Mouse (Mus musculus): ENCODE data around the gene 4921517D22Rik. TPM values are rescaled to one million over a fixed set of nuclear protein-coding genes. Genes with fewer than 3 reads are reported as not detected.
"Not testable (repeated sequence)": the region's sequence is repeated elsewhere in the genome, so short reads cannot be mapped to it uniquely, and the experiment has no call there.

The 4921517D22Rik gene
- polyA plus RNA-seq, 1 experiment from 2014 or later, result not detected

GRCm38 (mm10) chr13:59728378-59729093 lies 34.6 kb upstream of the 4921517D22Rik start:
- ATAC-seq (replicated peaks; ENCODE audit: insufficient number of reproducible peaks, low FRiP score, low TSS enrichment), result peak; percentile 65; the same call in 1 of the 2 replicates
- Histone ChIP-seq H3K4me2 (peak overlapping the region; percentile 20; the same call in 1 of the 2 replicates), H3K4me3 (ENCODE audit: low read depth, low read length) (no peak overlapping the region), H3K27ac (ENCODE audit: low read depth, low read length) (no peak overlapping the region), H3K27me3 (ENCODE audit: control insufficient read depth, insufficient read depth, low read length) (no peaks in the 10 kb centered on the region; the same call in 1 of the 2 replicates), H3K36me3 (ENCODE audit: control insufficient read depth, insufficient read depth, low read length) (no peaks in the 10 kb centered on the region), H3K9ac (ENCODE audit: low read depth, low read length) (no peak overlapping the region), H3K9me3 (replicated peaks; ENCODE audit: control insufficient read depth, low read length) (no peaks in the 10 kb centered on the region), H3K4me1 (ENCODE audit: control insufficient read depth, insufficient read depth, low read length) (no peaks in the 10 kb centered on the region)
- WGBS (ENCODE audit: insufficient replicate concordance), result 20% methylated on average over 7 of the region's 7 CpGs

- no peaks in the 10 kb centered on the region for H3K36me3 ChIP-seq (ENCODE audit: control insufficient read depth, insufficient read depth, low read length)
- no peak for ATAC-seq (replicated peaks; ENCODE audit: insufficient number of reproducible peaks, low FRiP score, low TSS enrichment)
- H3K27ac ChIP-seq (ENCODE audit: low read depth, low read length), result no peak overlapping the region
- WGBS (ENCODE audit: insufficient replicate concordance), result 22% methylated on average over 28 of the region's 29 CpGs
- H3K9me3 ChIP-seq (replicated peaks; ENCODE audit: control insufficient read depth, low read length), result no peaks in the 10 kb centered on the region
- peak overlapping the region; percentile 54 for H3K4me2 ChIP-seq
- no peaks in the 10 kb centered on the region for H3K4me1 ChIP-seq (ENCODE audit: control insufficient read depth, insufficient read depth, low read length)
- no peaks in the 10 kb centered on the region; the same call in 1 of the 2 replicates for H3K27me3 ChIP-seq (ENCODE audit: control insufficient read depth, insufficient read depth, low read length)
- peak overlapping the region; percentile 8 for H3K4me3 ChIP-seq (ENCODE audit: low read depth, low read length)
- 0 out of 2 replicates have a peak overlapping the region, but pooled peaks have one; percentile 11 for H3K9ac ChIP-seq (ENCODE audit: low read depth, low read length)
These were observed 32.4 kb upstream of the 4921517D22Rik start for GRCm38 (mm10) chr13:59726139-59726867.

- ATAC-seq (replicated peaks; ENCODE audit: insufficient number of reproducible peaks, low FRiP score, low TSS enrichment); H3K27me3 ChIP-seq (ENCODE audit: control insufficient read depth, insufficient read depth, low read length); H3K36me3 ChIP-seq (ENCODE audit: control insufficient read depth, insufficient read depth, low read length); H3K9ac ChIP-seq (ENCODE audit: low read depth, low read length); H3K9me3 ChIP-seq (replicated peaks; ENCODE audit: control insufficient read depth, low read length); H3K27ac ChIP-seq (ENCODE audit: low read depth, low read length); H3K4me2 ChIP-seq; H3K4me3 ChIP-seq (ENCODE audit: low read depth, low read length); H3K4me1 ChIP-seq (ENCODE audit: control insufficient read depth, insufficient read depth, low read length): not testable (repeated sequence)
- WGBS (ENCODE audit: insufficient replicate concordance), result 76% methylated on average over 1 of the region's 1 CpGs
These were observed 28.2 kb upstream of the 4921517D22Rik start for GRCm38 (mm10) chr13:59722089-59722488.

GRCm38 (mm10) chr13:59719475-59719874 lies 25.6 kb upstream of the 4921517D22Rik start:
- H3K9ac ChIP-seq (ENCODE audit: low read depth, low read length), result no peak overlapping the region
- no peak overlapping the region; the same call in 1 of the 2 replicates for H3K4me2 ChIP-seq
- no peaks in the 10 kb centered on the region for H3K9me3 ChIP-seq (replicated peaks; ENCODE audit: control insufficient read depth, low read length)
- no peaks in the 10 kb centered on the region for H3K36me3 ChIP-seq (ENCODE audit: control insufficient read depth, insufficient read depth, low read length)
- no peak overlapping the region for H3K27ac ChIP-seq (ENCODE audit: low read depth, low read length)
- no peak for ATAC-seq (replicated peaks; ENCODE audit: insufficient number of reproducible peaks, low FRiP score, low TSS enrichment)
- WGBS (ENCODE audit: insufficient replicate concordance), result 90% methylated on average over 1 of the region's 1 CpGs
- peaks cover 6% of the 10 kb centered on the region; the same call in 1 of the 2 replicates for H3K4me1 ChIP-seq (ENCODE audit: control insufficient read depth, insufficient read depth, low read length)
- no peaks in the 10 kb centered on the region for H3K27me3 ChIP-seq (ENCODE audit: control insufficient read depth, insufficient read depth, low read length)
- H3K4me3 ChIP-seq (ENCODE audit: low read depth, low read length), result no peak overlapping the region

GRCm38 (mm10) chr13:59718857-59719440 lies 25.0 kb upstream of the 4921517D22Rik start:
- not testable (repeated sequence) for H3K4me3 ChIP-seq (ENCODE audit: low read depth, low read length); H3K4me1 ChIP-seq (ENCODE audit: control insufficient read depth, insufficient read depth, low read length); H3K27me3 ChIP-seq (ENCODE audit: control insufficient read depth, insufficient read depth, low read length); H3K27ac ChIP-seq (ENCODE audit: low read depth, low read length); H3K9ac ChIP-seq (ENCODE audit: low read depth, low read length); ATAC-seq (replicated peaks; ENCODE audit: insufficient number of reproducible peaks, low FRiP score, low TSS enrichment); H3K36me3 ChIP-seq (ENCODE audit: control insufficient read depth, insufficient read depth, low read length); H3K9me3 ChIP-seq (replicated peaks; ENCODE audit: control insufficient read depth, low read length); H3K4me2 ChIP-seq
- 36% methylated on average over 6 of the region's 6 CpGs for WGBS (ENCODE audit: insufficient replicate concordance)

- Histone ChIP-seq H3K27ac (ENCODE audit: low read depth, low read length) (no peak overlapping the region), H3K4me2 (no peak overlapping the region), H3K4me1 (ENCODE audit: control insufficient read depth, insufficient read depth, low read length) (no peaks in the 10 kb centered on the region), H3K4me3 (ENCODE audit: low read depth, low read length) (no peak overlapping the region), H3K27me3 (ENCODE audit: control insufficient read depth, insufficient read depth, low read length) (peaks cover 5% of the 10 kb centered on the region; the same call in 1 of the 2 replicates), H3K9me3 (replicated peaks; ENCODE audit: control insufficient read depth, low read length) (no peaks in the 10 kb centered on the region), H3K9ac (ENCODE audit: low read depth, low read length) (no peak overlapping the region), H3K36me3 (ENCODE audit: control insufficient read depth, insufficient read depth, low read length) (no peaks in the 10 kb centered on the region)
- 40% methylated on average over 3 of the region's 3 CpGs for WGBS (ENCODE audit: insufficient replicate concordance)
- ATAC-seq (replicated peaks; ENCODE audit: insufficient number of reproducible peaks, low FRiP score, low TSS enrichment), result no peak
These were observed 19.8 kb upstream of the 4921517D22Rik start for GRCm38 (mm10) chr13:59713710-59714109.

- H3K36me3 ChIP-seq (ENCODE audit: control insufficient read depth, insufficient read depth, low read length); H3K27me3 ChIP-seq (ENCODE audit: control insufficient read depth, insufficient read depth, low read length); H3K4me2 ChIP-seq; H3K9me3 ChIP-seq (replicated peaks; ENCODE audit: control insufficient read depth, low read length); H3K4me1 ChIP-seq (ENCODE audit: control insufficient read depth, insufficient read depth, low read length); H3K27ac ChIP-seq (ENCODE audit: low read depth, low read length); H3K9ac ChIP-seq (ENCODE audit: low read depth, low read length); ATAC-seq (replicated peaks; ENCODE audit: insufficient number of reproducible peaks, low FRiP score, low TSS enrichment); H3K4me3 ChIP-seq (ENCODE audit: low read depth, low read length): not testable (repeated sequence)
- 67% methylated on average over 3 of the region's 3 CpGs for WGBS (ENCODE audit: insufficient replicate concordance)
These were observed 18.1 kb upstream of the 4921517D22Rik start, which contains the start of gene Spata31d1b for GRCm38 (mm10) chr13:59711984-59712383. Gene Spata31d1b (plus strand): TSS chr13:59712284.

GRCm38 (mm10) chr13:59710230-59710629 lies 16.3 kb upstream of the 4921517D22Rik start, which contains the start of gene Spata31d1a:
Gene Spata31d1a (minus strand): TSS chr13:59710330.
- no peak within 1 kb of the TSS for H3K4me2 ChIP-seq
- no peaks in the 10 kb centered on the region for H3K4me1 ChIP-seq (ENCODE audit: control insufficient read depth, insufficient read depth, low read length)
- no peak for ATAC-seq (replicated peaks; ENCODE audit: insufficient number of reproducible peaks, low FRiP score, low TSS enrichment)
- no peak within 1 kb of the TSS for H3K9ac ChIP-seq (ENCODE audit: low read depth, low read length)
- H3K27me3 ChIP-seq (ENCODE audit: control insufficient read depth, insufficient read depth, low read length), result peaks cover 5% of the 10 kb centered on the region; the same call in 1 of the 2 replicates
- H3K36me3 ChIP-seq (ENCODE audit: control insufficient read depth, insufficient read depth, low read length), result no peaks in the 10 kb centered on the region
- 80% methylated on average over 15 of the region's 15 CpGs for WGBS (ENCODE audit: insufficient replicate concordance)
- no peaks in the 10 kb centered on the region for H3K9me3 ChIP-seq (replicated peaks; ENCODE audit: control insufficient read depth, low read length)
- no peak within 1 kb of the TSS for H3K27ac ChIP-seq (ENCODE audit: low read depth, low read length)
- no peak within 1 kb of the TSS for H3K4me3 ChIP-seq (ENCODE audit: low read depth, low read length)
